Mouse (Mus musculus) embryo, embryonic 11 days (tissue): ENCODE results near the gene Unc80.
"Not testable (repeated sequence)": the region's sequence is repeated elsewhere in the genome, so short reads cannot be mapped to it uniquely, and the experiment has no call there.

Experiments used
- DNase-seq: peaks from one replicate; pipeline ENCODE4 v3.0.0-alpha.2; 2015

Gene Unc80

DNA sequence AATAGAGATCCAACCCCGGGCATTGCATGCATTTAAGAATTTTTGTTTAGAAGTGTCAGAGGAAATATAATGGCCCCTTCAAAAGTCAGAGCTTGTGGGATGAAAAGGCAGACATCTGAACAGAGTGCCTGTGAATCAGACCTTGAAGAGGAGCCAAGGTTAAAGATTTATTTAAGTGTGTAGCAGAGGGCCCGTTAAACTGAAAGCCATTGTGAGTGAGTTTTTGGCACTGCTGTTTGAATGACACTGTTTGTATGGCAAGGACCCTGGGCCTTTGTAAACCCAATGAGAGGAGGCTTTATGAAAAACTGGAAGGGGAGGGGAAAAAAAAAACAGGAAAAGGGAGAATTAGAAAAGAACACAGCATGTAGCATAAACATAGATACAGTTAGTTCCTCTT, 170.0 kb downstream of the Unc80 start:
- DNase-seq = no peak

GRCm38 (mm10) chr1:66646894-66647293, 178.7 kb downstream of the Unc80 start:
- DNase-seq = no peak

GRCm38 (mm10) chr1:66649568-66649967, 181.4 kb downstream of the Unc80 start:
- no peak for DNase-seq

DNA sequence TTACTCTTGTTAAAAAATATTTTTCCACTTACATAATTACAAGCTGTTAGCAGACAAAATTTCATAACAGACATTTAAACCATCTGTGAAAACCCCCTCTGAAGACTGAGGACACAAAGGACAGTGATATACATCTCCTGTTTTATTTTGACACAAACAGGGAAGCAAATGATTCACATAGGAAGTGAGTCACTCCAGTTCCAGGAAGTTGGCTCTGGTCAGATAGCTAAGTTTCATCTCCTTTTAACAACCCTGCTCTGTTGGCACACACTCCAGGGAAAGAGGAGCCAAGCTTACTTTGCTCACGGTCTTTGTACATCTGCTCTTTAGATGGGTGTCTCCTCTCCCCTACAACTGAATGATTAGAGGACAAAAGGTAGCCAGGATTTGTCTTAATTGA, 181.8 kb downstream of the Unc80 start:
- no peak for DNase-seq

DNA sequence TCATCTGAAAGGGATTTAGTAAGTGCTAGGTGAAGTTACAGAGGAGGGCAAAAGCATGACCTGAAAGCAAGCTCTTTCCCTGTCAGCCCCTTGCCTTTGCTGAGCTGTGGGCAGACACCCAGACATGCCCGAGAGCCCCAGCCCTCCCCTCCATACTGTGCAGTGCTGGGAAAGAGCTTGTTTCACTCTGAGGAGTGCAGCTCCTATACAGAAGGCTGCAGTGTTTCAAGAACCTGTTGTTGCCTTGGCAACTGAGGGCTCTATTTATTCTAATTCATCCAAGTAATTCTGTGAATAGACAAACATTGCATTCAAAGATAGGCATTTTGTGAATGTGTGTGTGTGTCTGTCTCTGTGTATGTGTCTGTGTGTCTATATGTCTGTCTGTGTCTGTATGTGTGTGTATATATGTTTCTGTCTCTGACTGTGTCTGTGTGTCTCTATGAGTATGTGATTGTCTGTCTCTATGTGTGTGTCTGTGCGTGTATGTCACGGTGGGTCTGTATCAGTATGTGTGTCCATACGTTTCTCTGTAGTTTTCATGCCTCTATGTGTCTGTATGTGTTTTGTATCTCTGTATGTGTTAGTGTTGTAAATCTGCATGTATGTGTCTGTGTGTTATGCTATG, 187.1 kb downstream of the Unc80 start:
- DNase-seq = peak; percentile 34

GRCm38 (mm10) chr1:66655747-66656119, 187.6 kb downstream of the Unc80 start:
- peak; percentile 52 for DNase-seq

- no peak for DNase-seq
These were observed 203.3 kb downstream of the Unc80 start for GRCm38 (mm10) chr1:66671475-66671874.

DNA sequence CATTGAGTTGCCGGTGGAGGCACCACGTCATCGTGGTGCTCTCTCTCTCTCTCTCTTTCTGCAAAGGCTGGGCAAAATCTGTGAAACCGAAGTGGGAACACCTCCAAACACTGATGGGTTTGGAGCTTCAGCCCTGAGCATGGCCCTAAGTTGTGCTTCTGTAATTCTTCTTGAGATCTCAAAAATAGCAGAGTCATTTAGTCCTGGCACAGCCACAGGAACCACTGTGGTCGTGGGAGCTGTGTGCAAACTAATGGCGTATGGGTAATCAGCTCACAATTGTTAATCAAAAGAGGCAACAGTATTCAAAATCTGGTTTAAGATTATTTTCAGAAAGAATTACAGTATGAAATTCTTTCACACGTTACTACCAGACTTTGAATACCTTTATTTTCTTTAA, 204.6 kb downstream of the Unc80 start:
- DNase-seq = no peak

DNA sequence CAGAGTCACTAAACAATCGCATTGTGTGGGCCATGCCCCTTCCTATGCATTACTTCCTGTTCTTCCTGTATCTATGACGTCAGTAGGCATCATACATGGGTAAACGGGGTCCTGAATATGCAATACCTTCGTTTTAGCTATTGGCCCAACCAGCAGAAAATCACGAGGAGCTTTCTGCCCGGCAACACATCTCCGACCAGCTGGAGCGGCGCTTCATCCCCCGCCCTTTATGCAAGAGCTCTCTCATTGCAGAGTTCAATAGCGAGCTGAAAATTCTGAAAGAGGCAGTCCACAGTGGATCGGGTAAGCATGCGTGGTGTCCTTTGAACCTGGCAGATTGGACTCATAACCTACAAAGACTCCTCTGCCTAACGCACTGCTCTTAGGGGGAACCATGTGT, 209.8 kb downstream of the Unc80 start:
- no peak for DNase-seq

- no peak for DNase-seq
These were observed 210.5 kb downstream of the Unc80 start for GRCm38 (mm10) chr1:66678662-66679061.

DNA sequence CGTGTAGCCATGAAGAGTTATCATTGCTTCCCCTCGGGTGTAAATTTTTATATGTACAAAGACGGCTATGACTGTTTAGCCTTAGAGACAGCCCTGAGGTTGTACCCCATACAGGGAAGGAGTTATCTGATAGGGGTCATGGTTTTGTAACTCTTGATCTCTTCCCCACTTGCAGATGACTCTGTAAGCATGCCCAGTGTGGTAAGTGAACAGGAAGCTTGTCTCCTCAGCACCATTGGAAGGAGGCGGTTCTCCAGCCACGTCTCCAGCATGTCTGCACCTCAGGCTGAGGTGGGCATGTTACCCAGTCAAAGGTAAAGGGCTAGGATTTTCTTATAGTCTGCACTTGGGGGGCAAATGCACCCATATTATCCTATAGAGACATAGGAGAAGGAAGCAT, 214.8 kb downstream of the Unc80 start:
- no peak for DNase-seq

- no peak for DNase-seq
These were observed 223.6 kb downstream of the Unc80 start for GRCm38 (mm10) chr1:66691772-66692171.

- no peak for DNase-seq
These were observed 224.1 kb downstream of the Unc80 start for GRCm38 (mm10) chr1:66692308-66692707.

GRCm38 (mm10) chr1:66692780-66693392, 224.7 kb downstream of the Unc80 start:
- no peak for DNase-seq

DNA sequence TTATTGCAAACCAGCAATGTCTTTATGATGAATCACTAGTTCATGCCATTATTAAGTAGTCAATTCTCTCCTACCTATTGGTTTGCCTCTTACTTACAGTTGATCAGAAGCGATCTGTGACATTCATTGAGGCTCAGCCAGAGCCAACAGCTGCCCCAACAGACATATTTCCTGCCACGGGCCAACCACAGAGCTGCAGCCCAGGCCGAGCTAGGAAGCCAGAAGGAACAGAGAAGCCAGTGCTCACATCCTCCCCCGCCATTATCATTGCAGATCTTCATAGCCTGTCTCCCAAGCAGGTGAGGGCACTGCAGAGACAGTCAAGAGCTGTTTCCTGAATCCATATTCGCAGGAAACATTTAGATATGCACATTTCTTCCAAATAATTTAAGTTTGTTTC, 226.1 kb downstream of the Unc80 start:
- DNase-seq = no peak

GRCm38 (mm10) chr1:66695296-66695695, 227.1 kb downstream of the Unc80 start:
- DNase-seq = no peak

DNA sequence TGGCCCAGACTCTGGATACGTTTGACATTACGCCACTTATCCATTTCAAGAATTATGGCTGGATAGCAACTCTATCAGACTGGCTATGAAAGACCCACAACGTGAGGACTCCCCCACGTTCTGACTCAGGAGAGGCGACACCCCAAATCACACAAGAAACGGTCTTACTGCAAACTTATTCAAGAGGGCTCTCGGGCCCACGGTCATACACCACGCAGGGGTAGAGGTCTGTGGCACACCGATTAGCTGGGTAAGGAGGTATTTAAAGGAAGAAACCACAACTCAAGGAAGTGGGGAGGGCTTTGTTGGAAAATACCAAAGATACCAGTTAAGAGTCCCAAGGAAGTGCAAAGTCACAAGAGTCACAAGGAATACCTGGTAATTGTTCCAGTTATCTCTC, 231.5 kb downstream of the Unc80 start:
- DNase-seq = not testable (repeated sequence)

GRCm38 (mm10) chr1:66700149-66700692, 232.1 kb downstream of the Unc80 start:
- DNase-seq = no peak

- DNase-seq = peak; percentile 96
These were observed 232.8 kb downstream of the Unc80 start, which contains the start of gene Rpe for GRCm38 (mm10) chr1:66700693-66701575. TSS of gene Rpe (plus strand) at chr1:66700831.

DNA sequence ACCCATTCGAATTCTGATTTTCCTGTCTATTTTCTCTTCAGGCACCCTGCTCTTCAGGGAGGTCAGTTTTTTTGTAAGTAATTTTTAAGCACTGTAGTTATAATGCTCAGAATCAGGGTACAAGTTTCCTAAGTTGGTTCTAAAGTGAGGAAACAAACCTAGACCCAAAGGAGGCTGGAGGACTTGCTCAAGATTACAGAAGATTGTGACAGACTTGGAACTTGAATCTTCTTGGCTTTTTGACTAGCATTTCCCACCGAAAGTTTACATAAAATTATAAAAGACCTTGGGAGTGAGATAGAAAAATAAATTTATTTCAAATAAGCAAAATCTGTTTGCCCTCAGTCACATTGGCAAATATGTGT, 233.4 kb downstream of the Unc80 start:
- no peak for DNase-seq

DNA sequence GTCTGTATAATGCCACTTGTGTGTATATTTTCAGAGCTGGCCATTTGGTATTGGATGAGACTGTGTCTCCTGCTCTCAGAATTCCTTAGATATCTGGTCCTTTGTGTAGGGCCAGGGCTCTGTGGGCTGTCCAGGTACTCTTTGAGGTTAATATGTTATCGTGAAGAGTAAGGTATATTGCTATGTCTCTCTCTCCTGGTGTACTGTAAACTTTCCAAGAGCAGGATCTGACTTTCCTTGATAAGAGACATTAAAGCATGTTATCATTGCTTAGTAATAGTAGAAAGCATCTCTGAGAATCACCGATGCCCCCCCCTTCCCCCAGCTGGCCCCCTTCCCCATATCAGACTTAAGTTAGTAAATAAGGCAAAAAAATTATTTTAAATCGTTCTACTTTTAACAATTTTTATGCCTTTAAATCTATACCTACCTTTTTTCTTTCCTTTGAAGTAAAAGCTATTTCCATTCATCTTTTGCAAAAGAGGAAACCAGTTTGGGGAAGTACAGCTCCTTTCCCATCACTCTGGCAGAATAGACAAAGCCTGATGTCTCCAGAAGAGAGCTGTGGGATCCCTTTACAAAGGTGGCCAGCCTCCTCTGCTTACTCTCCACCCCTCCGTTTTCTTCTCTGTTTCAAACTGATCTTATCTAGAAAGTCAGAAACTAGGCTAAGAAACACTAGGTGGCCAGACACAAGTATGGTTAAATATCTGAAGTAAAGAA, 234.6 kb downstream of the Unc80 start:
- no peak for DNase-seq

- no peak for DNase-seq
These were observed 236.4 kb downstream of the Unc80 start for GRCm38 (mm10) chr1:66704523-66704922.

DNA sequence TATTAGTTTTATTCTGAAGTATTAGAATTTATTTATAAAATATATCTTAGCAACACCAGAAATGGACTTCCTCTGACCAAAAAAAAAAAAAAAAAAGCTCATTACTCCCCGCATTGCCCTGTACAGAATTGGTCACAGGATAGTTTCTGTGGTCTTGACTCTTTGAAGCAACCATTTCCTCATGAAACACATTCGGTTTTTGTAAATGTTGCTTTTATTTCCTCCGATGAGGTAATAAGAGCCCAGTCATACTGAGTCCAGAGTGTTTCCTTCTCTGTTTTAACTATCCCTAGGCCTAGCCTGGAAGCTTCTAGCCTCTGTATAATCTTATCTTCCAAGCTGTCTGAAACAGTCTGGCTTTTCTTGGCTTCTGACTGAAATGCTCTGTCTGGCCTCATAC, 244.7 kb downstream of the Unc80 start:
- DNase-seq = no peak
